Mouse (Mus musculus) forebrain, postnatal 0 days (tissue): ENCODE measurements around the gene Zfp326. TPM values are rescaled to one million over a fixed set of nuclear protein-coding genes. Genes with fewer than 3 reads are reported as not detected.
A peak's percentile ranks its signal among the peaks of the same experiment; 100 is the strongest.

ENCODE experiments used
- ATAC-seq: fragments of 200-750 bp; cut with Nextera tagmentation; 2 replicates; pipeline ENCODE4 v1.8.0; 2017; ENCODE audit warnings: mild to moderate bottlenecking, moderate library complexity
- DNase-seq: peaks from one replicate; pipeline ENCODE4 v3.0.0-alpha.2; 2015
- H3K27ac ChIP-seq: fragments of 300-500 bp; sonication (generic); 2 replicates; pipeline ENCODE4 v1.5.1; 2014; ENCODE audit warnings: low read depth, mild to moderate bottlenecking, antibody characterized with exemption, low read length, moderate library complexity, mixed read lengths
- H3K27me3 ChIP-seq: fragments of 300-500 bp; sonication (generic); 2 replicates; pipeline ENCODE4 v1.6.1; 2014; ENCODE audit warnings: mild to moderate bottlenecking, low read length, mixed read lengths; ENCODE audit not compliant: insufficient read depth
- H3K36me3 ChIP-seq: fragments of 300-500 bp; sonication (generic); 2 replicates; pipeline ENCODE4 v1.6.1; 2014; ENCODE audit warnings: mild to moderate bottlenecking, moderate library complexity; ENCODE audit not compliant: insufficient read depth
- H3K4me1 ChIP-seq: fragments of 300-500 bp; sonication (generic); 2 replicates; pipeline ENCODE4 v1.6.1; 2014; ENCODE audit warnings: antibody characterized with exemption; ENCODE audit not compliant: insufficient read depth
- H3K4me2 ChIP-seq: fragments of 300-500 bp; sonication (generic); 2 replicates; pipeline ENCODE4 v1.6.1; 2014; ENCODE audit warnings: low read depth, mild to moderate bottlenecking, moderate library complexity
- H3K4me3 ChIP-seq: fragments of 300-500 bp; sonication (generic); 2 replicates; pipeline ENCODE4 v1.5.1; 2014; ENCODE audit warnings: low read depth, low read length, mixed read lengths
- H3K9ac ChIP-seq: fragments of 300-500 bp; sonication (generic); 2 replicates; pipeline ENCODE4 v1.6.1; 2014; ENCODE audit warnings: mild to moderate bottlenecking
- H3K9me3 ChIP-seq: fragments of 300-500 bp; sonication (generic); 2 replicates; pipeline ENCODE4 v1.6.1; 2016; ENCODE audit warnings: low read length
- CTCF ChIP-seq: sonication (generic); IDR thresholded peaks from 2 replicates; pipeline ENCODE4 v1.5.1; 2016; ENCODE audit warnings: antibody characterized with exemption, control low read depth, low read depth
- WGBS: fragments of 180-500 bp; shearing (Covaris S2); extraction: QIAGEN DNeasy Blood & Tissue Kit; methylation state at CpG from one replicate; pipeline ENCODE4 v1.1.7; 2014; 5-methylcytosine and 5-hydroxymethylcytosine counted together
- polyA plus RNA-seq: library from polyadenylated mRNA; unstranded; fragments of >200 nt; fragmentation: Nextera tagmentation; extraction: Ambion mirVana; gene quantifications from 2 replicates; pipeline ENCODE4 v1.2.1, GENCODE M21; 2015
- total RNA-seq: library from RNA; depleted of rRNA; stranded (reverse); fragments of >200 nt; gene quantifications from 2 replicates; pipeline ENCODE4 v1.2.3, GENCODE M21; 2014; rRNA removed

Zfp326 gene
- total RNA-seq (22.3 and 36.0 TPM in 2 replicates), polyA plus RNA-seq (25.4 and 35.5 TPM in 2 replicates)

DNA sequence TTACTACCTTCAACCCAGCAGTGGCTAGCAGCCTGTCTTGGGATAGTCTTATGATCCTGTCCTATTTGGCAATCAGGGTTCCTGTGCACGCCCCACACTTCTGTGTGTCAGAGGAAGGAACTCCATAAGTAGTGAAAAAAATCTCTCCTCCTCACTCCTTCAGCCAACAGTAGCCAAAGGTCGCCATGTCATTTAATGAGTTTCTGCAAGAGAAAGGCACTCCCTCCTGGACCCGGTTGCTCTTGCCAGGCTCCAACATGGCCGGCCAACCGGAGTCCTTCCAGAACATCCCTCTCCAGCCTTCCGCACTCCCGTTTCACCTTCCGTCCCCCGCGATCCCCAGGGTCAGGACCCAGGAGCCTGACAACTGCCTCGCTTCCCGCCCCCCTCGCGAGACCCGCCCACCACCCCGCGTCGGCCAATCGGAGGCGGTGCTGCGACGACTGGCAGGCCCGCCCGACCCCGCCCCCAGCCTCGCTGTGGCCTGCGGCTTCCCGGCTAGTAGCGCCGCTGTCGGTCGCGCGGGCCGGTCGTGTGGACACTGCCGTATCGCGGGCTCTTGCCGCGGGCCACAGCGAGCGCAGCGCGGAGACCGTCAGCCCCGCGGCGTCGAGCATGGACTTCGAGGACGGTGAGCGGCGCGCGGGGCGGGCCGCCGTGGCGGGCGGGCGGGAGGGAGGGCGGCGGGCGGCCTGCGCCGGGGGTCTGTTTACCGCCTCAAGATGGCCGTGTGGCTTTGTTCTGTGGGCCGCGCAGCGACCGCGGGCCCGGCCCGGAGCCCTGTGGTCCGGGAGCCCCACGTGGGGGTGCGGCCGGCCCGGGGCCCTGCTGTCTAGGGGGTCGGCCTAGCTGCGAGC lies at the start of gene Zfp326:
Zfp326 (plus strand) TSS at position 498 of the 857 bp plus-strand sequence.
- Histone ChIP-seq H3K4me3 (peak within 1 kb of the TSS; percentile 99), H3K27me3 (no peaks in the 10 kb centered on the region), H3K9ac (peak within 1 kb of the TSS; percentile 99), H3K27ac (peak within 1 kb of the TSS; percentile 91), H3K9me3 (no peaks in the 10 kb centered on the region), H3K4me1 (peaks cover 17% of the 10 kb centered on the region; the same call in 1 of the 2 replicates), H3K4me2 (peak within 1 kb of the TSS; percentile 69), H3K36me3 (no peaks in the 10 kb centered on the region)
- WGBS, result 1% methylated on average over 65 of the region's 83 CpGs
- ATAC-seq (peak; percentile 97), DNase-seq (peak; percentile 91)
- TF ChIP-seq CTCF, result no peak

DNA sequence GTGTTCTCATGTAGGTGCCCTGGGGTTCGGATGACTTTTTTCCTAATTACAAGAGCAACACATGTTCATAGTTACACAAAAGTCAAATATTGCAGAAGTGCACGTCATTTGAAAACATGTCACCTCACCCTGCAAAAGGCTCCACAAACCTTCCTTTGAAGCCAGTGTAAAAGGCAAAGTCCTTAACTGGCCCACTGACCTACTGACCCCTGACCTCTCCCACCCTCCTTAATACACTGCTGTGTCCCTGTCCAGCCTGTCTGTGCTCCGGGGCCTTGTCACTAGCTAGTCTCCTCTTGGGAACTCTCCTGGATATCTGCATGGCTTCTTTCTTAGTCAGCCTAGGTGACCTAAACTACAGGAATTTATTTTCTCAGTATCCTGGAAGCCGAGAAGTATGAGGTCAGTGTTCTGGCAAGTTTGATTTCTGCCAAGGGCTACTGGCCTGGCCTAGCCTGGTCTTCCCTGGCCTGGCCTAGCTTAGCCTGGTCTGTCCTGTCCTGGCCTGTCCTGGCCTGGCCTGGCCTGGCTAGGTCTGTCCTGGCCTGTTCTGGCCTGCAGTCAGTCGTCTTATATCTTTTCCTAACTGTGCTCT lies 49.4 kb upstream of the Zfp326 start:
- no peak overlapping the region for H3K4me3 ChIP-seq
- H3K36me3 ChIP-seq, result no peaks in the 10 kb centered on the region
- H3K9ac ChIP-seq, result no peak overlapping the region
- ATAC-seq (no peak), DNase-seq (no peak)
- 79% methylated on average over 5 of the region's 5 CpGs for WGBS
- H3K4me2 ChIP-seq, result no peak overlapping the region
- TF ChIP-seq CTCF, result no peak
- H3K27ac ChIP-seq, result no peak overlapping the region
- H3K27me3 ChIP-seq, result no peaks in the 10 kb centered on the region
- peaks cover 7% of the 10 kb centered on the region; the same call in 1 of the 2 replicates for H3K4me1 ChIP-seq
- no peaks in the 10 kb centered on the region for H3K9me3 ChIP-seq

DNA sequence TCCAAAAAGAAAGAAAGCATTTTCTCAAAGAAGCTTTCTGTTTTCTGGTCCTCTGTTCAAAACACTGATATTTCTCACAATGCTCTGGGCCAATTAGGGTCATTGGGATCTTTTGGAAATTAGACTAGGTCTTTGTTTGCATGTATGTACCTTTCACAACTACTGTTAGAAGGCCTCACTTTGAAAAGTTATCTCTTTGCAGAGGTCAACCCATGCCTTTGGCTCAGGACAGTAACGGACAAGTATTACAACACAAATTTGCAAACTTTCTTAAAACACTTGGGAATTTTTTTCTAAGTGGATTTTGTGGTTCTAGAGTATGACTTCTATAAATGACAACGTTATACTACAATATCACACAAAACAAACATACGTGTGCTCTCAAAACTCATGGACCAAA lies 48.3 kb upstream of the Zfp326 start:
- WGBS, result 96% methylated on average over 3 of the region's 3 CpGs
- Histone ChIP-seq H3K9me3 (no peaks in the 10 kb centered on the region), H3K27me3 (no peaks in the 10 kb centered on the region), H3K27ac (no peak overlapping the region), H3K9ac (no peak overlapping the region), H3K4me1 (peaks cover 3% of the 10 kb centered on the region; the same call in 1 of the 2 replicates), H3K4me3 (no peak overlapping the region), H3K4me2 (no peak overlapping the region), H3K36me3 (no peaks in the 10 kb centered on the region)
- no peak for ATAC-seq
- no peak for TF ChIP-seq CTCF
- DNase-seq, result no peak

DNA sequence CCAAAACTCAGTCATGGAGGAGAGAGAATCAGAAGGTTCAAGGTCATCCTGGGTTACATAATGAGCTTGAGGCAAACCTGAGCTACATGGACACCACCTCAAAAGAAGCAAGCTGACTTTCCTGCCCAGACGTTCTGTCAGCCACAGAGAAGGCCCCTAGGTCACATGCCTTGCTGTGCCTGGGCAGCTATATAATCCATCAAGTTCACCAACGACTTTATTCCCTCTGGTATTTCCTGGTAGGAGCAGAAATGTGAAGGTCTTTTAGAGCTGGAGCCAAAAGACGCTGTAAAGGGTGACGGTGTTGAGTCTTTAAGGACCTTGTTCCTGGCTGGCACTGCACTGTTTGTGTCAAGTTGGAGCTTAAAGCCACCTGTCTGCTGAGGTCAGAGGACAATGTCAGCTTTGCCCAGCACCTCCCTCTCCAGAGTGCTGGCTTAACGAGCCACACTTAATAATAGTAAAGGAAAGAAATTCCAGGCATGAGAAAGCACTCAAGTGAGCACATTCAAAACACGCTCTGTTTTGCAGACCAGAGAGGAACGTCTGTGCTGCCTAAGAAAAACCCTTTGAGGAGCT lies 47.3 kb upstream of the Zfp326 start:
- no peak for DNase-seq
- 33% methylated on average over 7 of the region's 7 CpGs for WGBS
- TF ChIP-seq CTCF, result no peak
- no peak overlapping the region for H3K27ac ChIP-seq
- H3K4me1 ChIP-seq, result no peaks in the 10 kb centered on the region
- no peak overlapping the region for H3K4me2 ChIP-seq
- H3K4me3 ChIP-seq, result no peak overlapping the region
- H3K36me3 ChIP-seq, result no peaks in the 10 kb centered on the region
- no peaks in the 10 kb centered on the region for H3K9me3 ChIP-seq
- no peaks in the 10 kb centered on the region for H3K27me3 ChIP-seq
- ATAC-seq, result no peak
- no peak overlapping the region for H3K9ac ChIP-seq

DNA sequence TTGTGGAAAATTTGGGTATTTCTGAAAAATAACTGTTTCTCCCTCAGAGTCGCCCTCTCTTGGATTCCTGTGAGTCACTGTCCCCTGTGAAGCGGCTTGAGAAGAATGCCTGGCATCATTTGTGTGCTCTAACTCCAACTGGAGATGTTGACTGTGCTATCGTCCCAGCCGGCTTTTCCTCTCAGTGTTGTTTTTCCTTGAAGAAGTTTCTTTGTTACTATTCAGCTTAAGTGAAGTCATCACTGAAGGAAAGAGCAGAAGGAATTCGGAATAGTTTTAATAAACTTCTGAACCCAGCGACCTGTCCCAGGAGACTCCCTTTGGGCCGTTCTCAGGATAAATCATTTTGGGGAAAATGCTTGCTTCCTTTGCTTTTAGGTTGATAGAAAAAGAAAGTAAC lies 44.2 kb upstream of the Zfp326 start:
- DNase-seq (no peak), ATAC-seq (no peak)
- WGBS, result 77% methylated on average over 7 of the region's 7 CpGs
- TF ChIP-seq CTCF, result no peak
- H3K27ac ChIP-seq, result no peak overlapping the region
- no peak overlapping the region for H3K4me3 ChIP-seq
- H3K9ac ChIP-seq, result no peak overlapping the region
- no peaks in the 10 kb centered on the region for H3K27me3 ChIP-seq
- H3K9me3 ChIP-seq, result no peaks in the 10 kb centered on the region
- H3K4me1 ChIP-seq, result no peaks in the 10 kb centered on the region
- no peak overlapping the region for H3K4me2 ChIP-seq
- H3K36me3 ChIP-seq, result no peaks in the 10 kb centered on the region

DNA sequence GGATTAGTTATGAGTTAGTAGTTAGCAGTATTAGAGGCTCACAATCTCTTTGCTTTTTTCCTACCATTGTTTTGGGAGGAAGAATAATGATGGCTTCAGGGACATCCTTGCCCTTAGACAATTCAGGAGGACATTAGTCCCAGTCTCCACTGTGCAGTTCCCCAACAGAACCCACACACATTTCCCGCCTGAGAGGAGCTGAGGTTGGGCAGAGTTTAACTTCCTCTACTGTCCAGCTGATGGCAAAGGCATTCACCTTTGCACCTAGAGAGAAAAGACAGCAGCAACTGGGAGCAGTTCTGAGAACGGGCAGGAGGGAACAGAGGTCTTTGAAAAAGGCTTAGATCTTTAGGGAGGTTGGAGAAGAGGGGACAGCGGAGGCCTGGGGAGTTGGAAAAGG lies 42.4 kb upstream of the Zfp326 start:
- 61% methylated on average over 3 of the region's 3 CpGs for WGBS
- Histone ChIP-seq H3K4me3 (no peak overlapping the region), H3K4me2 (no peak overlapping the region), H3K27ac (no peak overlapping the region), H3K27me3 (no peaks in the 10 kb centered on the region), H3K36me3 (no peaks in the 10 kb centered on the region), H3K4me1 (no peaks in the 10 kb centered on the region), H3K9ac (no peak overlapping the region), H3K9me3 (no peaks in the 10 kb centered on the region)
- no peak for DNase-seq
- ATAC-seq, result no peak
- TF ChIP-seq CTCF, result no peak

GRCm38 (mm10) chr5:105836006-105836405 lies 40.4 kb upstream of the Zfp326 start:
- no peaks in the 10 kb centered on the region for H3K36me3 ChIP-seq
- H3K27me3 ChIP-seq, result no peaks in the 10 kb centered on the region
- DNase-seq, result no peak
- no peaks in the 10 kb centered on the region for H3K9me3 ChIP-seq
- H3K9ac ChIP-seq, result no peak overlapping the region
- TF ChIP-seq CTCF, result no peak
- no peak overlapping the region for H3K4me2 ChIP-seq
- no peak for ATAC-seq
- 85% methylated on average over 9 of the region's 9 CpGs for WGBS
- H3K4me1 ChIP-seq, result no peaks in the 10 kb centered on the region
- H3K4me3 ChIP-seq, result no peak overlapping the region
- H3K27ac ChIP-seq, result no peak overlapping the region
